Mouse (Mus musculus): Measurements from ENCODE around the gene Dbx1.

- TF ChIP-seq MAX (IDR thresholded peaks at IDR 0.05): no peak
- no peak for TF ChIP-seq USF1 (IDR thresholded peaks at IDR 0.05; ENCODE audit: low read depth)
These were observed 26.9 kb upstream of the Dbx1 start for GRCm38 (mm10) chr7:49663575-49663974.
